Mouse (Mus musculus): ENCODE measurements around the gene Astn2. TPM values are rescaled to one million over a fixed set of nuclear protein-coding genes. Genes with fewer than 3 reads are reported as not detected.

Gene Astn2
- polyA plus RNA-seq, 1 experiment from 2014 or later: 0.55 TPM

- ATAC-seq: no peak
- Histone ChIP-seq H3K36me3 (no peaks in the 10 kb centered on the region), H3K9me3 (no peaks in the 10 kb centered on the region), H3K4me3 (replicated peaks) (no peak overlapping the region), H3K9ac (no peak overlapping the region), H3K4me2 (replicated peaks) (no peak overlapping the region), H3K4me1 (replicated peaks) (no peaks in the 10 kb centered on the region), H3K27ac (no peak overlapping the region), H3K27me3 (replicated peaks) (no peaks in the 10 kb centered on the region)
- WGBS: 60% methylated on average over 2 of the region's 2 CpGs
Measured at GRCm38 (mm10) chr4:66232350-66232749, 172.1 kb downstream of the Astn2 start.

DNA sequence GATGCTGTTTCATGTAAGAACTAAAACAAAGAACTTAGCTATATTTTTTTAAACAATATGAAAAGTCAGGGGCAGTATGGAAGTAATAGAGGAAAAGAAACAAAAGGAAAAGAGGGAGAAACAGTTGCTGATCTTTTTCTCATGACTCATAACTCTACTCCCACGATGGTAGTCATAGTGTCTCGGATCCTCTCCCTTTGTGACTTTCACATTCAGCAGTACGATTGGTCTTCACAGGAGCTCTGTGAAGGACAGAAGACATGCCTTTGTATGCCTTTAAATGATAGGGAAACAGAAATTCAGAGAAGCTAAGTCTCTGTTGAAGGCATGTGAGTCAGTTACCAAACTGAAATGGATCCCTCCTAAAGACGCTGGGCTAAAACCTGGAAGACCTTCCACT lies 173.7 kb downstream of the Astn2 start:
- no peak overlapping the region for H3K27ac ChIP-seq
- no peak for ATAC-seq
- no peaks in the 10 kb centered on the region for H3K36me3 ChIP-seq
- no peaks in the 10 kb centered on the region for H3K27me3 ChIP-seq (replicated peaks)
- H3K4me3 ChIP-seq (replicated peaks): no peak overlapping the region
- H3K4me2 ChIP-seq (replicated peaks): no peak overlapping the region
- H3K4me1 ChIP-seq (replicated peaks): no peaks in the 10 kb centered on the region
- H3K9me3 ChIP-seq: no peaks in the 10 kb centered on the region
- 86% methylated on average over 4 of the region's 4 CpGs for WGBS
- no peak overlapping the region for H3K9ac ChIP-seq

DNA sequence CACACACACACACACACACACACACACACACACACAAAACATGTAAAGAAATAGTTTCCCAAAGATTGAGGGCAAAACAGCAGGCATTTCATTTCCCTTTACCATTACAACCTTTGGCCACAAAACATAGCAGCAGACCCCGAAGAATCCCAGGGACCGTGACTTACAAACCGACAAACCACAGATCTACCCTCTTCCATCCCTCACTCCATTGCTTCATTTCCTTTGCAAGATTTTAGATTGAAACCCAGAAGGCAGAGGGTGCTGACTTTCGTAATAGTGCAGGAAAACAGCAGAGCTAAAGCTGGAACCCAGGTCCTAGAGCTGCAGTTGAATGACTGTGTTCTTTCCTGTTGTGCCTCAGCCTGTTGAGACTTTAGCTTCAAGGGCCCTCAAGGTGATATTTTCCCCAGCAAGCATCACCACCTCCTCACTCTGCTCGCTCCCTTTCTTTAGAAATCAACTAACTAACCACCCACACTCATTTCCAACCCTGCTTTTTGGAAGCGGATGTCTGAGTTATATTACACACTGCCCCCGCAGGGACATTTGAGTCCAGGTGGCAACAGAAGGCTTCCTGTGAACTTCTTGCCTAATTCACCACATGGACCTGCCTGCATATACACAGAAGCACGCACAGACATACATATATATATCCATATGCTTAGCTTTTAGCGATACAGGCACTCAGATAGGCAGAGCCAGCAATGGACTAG lies 181.7 kb downstream of the Astn2 start:
- WGBS: 83% methylated on average over 9 of the region's 9 CpGs
- Histone ChIP-seq H3K27ac (no peak overlapping the region), H3K27me3 (replicated peaks) (no peaks in the 10 kb centered on the region), H3K9ac (no peak overlapping the region), H3K36me3 (no peaks in the 10 kb centered on the region), H3K9me3 (no peaks in the 10 kb centered on the region), H3K4me2 (replicated peaks) (no peak overlapping the region), H3K4me1 (replicated peaks) (no peaks in the 10 kb centered on the region), H3K4me3 (replicated peaks) (no peak overlapping the region)
- no peak for ATAC-seq

DNA sequence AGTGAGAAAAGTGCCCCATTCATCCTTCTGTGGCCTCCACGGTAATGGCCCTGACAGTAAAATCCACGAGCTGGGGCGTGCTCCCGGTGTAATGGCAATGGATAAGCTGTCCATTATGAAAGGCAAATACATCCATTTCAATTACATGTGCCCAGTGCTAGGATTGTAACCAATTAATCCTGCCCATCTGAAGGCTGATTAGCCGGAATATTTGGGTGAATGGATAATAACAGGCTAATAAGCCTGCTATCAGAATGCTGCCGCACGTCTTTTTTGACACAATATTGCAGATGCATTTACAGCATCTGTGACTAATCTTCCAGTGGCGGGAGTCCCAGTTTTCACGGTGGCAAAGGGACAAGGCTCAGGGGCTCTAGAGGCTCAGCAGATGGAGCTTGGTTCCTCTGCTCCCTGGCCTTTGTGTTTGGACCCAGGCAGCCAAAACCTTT lies 189.2 kb downstream of the Astn2 start:
- no peak overlapping the region for H3K4me2 ChIP-seq (replicated peaks)
- no peak for ATAC-seq
- WGBS: 72% methylated on average over 9 of the region's 9 CpGs
- H3K27me3 ChIP-seq (replicated peaks): no peaks in the 10 kb centered on the region
- H3K36me3 ChIP-seq: no peaks in the 10 kb centered on the region
- no peak overlapping the region for H3K27ac ChIP-seq
- H3K9ac ChIP-seq: no peak overlapping the region
- H3K4me1 ChIP-seq (replicated peaks): no peaks in the 10 kb centered on the region
- H3K4me3 ChIP-seq (replicated peaks): no peak overlapping the region
- H3K9me3 ChIP-seq: no peaks in the 10 kb centered on the region

GRCm38 (mm10) chr4:66189636-66190035 lies 214.8 kb downstream of the Astn2 start:
- Histone ChIP-seq H3K27me3 (replicated peaks) (no peaks in the 10 kb centered on the region), H3K4me3 (replicated peaks) (no peak overlapping the region), H3K4me1 (replicated peaks) (no peaks in the 10 kb centered on the region), H3K4me2 (replicated peaks) (no peak overlapping the region), H3K9me3 (no peaks in the 10 kb centered on the region), H3K27ac (no peak overlapping the region), H3K9ac (no peak overlapping the region), H3K36me3 (no peaks in the 10 kb centered on the region)
- no peak for ATAC-seq
- WGBS: 92% methylated on average over 8 of the region's 8 CpGs

- WGBS: 64% methylated on average over 14 of the region's 14 CpGs
- Histone ChIP-seq H3K4me2 (replicated peaks) (no peak overlapping the region), H3K4me3 (replicated peaks) (no peak overlapping the region), H3K27ac (no peak overlapping the region), H3K27me3 (replicated peaks) (no peaks in the 10 kb centered on the region), H3K36me3 (no peaks in the 10 kb centered on the region), H3K4me1 (replicated peaks) (no peaks in the 10 kb centered on the region), H3K9ac (no peak overlapping the region), H3K9me3 (no peaks in the 10 kb centered on the region)
- no peak for ATAC-seq
Measured at GRCm38 (mm10) chr4:66175887-66176533, 228.4 kb downstream of the Astn2 start.

DNA sequence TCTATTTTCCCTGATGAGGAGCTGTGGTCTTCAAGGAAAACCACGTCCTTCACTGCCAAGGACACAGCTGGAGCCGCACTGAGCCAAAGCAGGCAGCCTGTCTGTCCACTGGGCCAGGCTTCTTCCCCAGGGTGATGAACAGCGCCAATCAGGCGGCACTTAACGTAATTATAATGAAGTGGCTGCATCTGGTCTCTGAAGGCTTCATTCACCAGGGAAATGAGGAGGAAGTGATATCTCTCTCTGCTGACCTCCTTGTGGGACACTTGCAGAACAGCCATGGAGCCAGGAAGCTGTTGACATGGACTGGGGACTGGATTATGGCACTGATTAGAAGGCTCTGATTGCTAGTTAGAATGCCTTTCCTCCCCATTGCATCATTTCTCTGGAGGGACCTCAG lies 232.8 kb downstream of the Astn2 start:
- Histone ChIP-seq H3K4me1 (replicated peaks) (no peaks in the 10 kb centered on the region), H3K27ac (no peak overlapping the region), H3K9me3 (no peaks in the 10 kb centered on the region), H3K36me3 (no peaks in the 10 kb centered on the region), H3K27me3 (replicated peaks) (no peaks in the 10 kb centered on the region), H3K9ac (no peak overlapping the region), H3K4me3 (replicated peaks) (no peak overlapping the region), H3K4me2 (replicated peaks) (no peak overlapping the region)
- ATAC-seq: peak; percentile 47; the same call in 1 of the 2 replicates
- 75% methylated on average over 5 of the region's 5 CpGs for whole genome bisulfite sequencing

- 86% methylated on average over 3 of the region's 3 CpGs for WGBS
Measured at GRCm38 (mm10) chr4:66170787-66171186, 233.6 kb downstream of the Astn2 start.

DNA sequence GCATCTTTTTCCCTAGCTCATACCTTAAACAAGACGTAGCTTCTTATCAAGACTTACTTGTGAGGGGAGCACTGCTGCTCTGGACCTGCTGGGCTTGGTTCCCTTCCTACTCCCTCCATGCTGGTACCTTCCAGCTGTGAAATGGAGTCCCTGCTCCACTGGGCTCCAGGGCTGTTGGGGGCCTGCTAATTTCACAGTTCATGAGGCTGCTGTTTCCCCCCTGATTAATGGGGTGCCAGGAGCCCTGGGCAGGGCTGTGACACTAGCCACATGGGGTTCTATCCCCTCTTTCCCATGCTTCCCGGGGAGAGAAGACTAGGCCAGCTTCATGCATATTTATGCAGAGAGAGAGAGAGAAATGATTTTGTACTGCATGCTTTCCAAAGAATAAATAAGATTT lies 234.9 kb downstream of the Astn2 start:
- no peak for ATAC-seq
- H3K4me1 ChIP-seq (replicated peaks): no peaks in the 10 kb centered on the region
- no peak overlapping the region for H3K27ac ChIP-seq
- H3K4me3 ChIP-seq (replicated peaks): no peak overlapping the region
- no peak overlapping the region for H3K4me2 ChIP-seq (replicated peaks)
- no peak overlapping the region for H3K9ac ChIP-seq
- 58% methylated on average over 2 of the region's 2 CpGs for WGBS
- H3K27me3 ChIP-seq (replicated peaks): no peaks in the 10 kb centered on the region
- H3K36me3 ChIP-seq: no peaks in the 10 kb centered on the region
- H3K9me3 ChIP-seq: no peaks in the 10 kb centered on the region

More at GRCm38 (mm10) chr4:66170787-66171186, 233.6 kb downstream of the Astn2 start:
- H3K9me3 ChIP-seq: no peaks in the 10 kb centered on the region
- no peaks in the 10 kb centered on the region for H3K36me3 ChIP-seq
- no peaks in the 10 kb centered on the region for H3K4me1 ChIP-seq (replicated peaks)
- H3K27me3 ChIP-seq (replicated peaks): no peaks in the 10 kb centered on the region
- H3K4me2 ChIP-seq (replicated peaks): no peak overlapping the region
- H3K4me3 ChIP-seq (replicated peaks): no peak overlapping the region
- no peak for ATAC-seq
- H3K27ac ChIP-seq: no peak overlapping the region
- no peak overlapping the region for H3K9ac ChIP-seq

- Histone ChIP-seq H3K27me3 (replicated peaks) (no peaks in the 10 kb centered on the region), H3K4me2 (replicated peaks) (no peak overlapping the region), H3K36me3 (no peaks in the 10 kb centered on the region), H3K4me3 (replicated peaks) (no peak overlapping the region), H3K9ac (no peak overlapping the region), H3K4me1 (replicated peaks) (no peaks in the 10 kb centered on the region), H3K9me3 (no peaks in the 10 kb centered on the region), H3K27ac (no peak overlapping the region)
- 75% methylated on average over 3 of the region's 3 CpGs for WGBS
- no peak for ATAC-seq
Measured at GRCm38 (mm10) chr4:66158714-66159113, 245.7 kb downstream of the Astn2 start.

GRCm38 (mm10) chr4:66157439-66158113 lies 246.8 kb downstream of the Astn2 start:
- H3K27ac ChIP-seq: no peak overlapping the region
- WGBS: 53% methylated on average over 3 of the region's 3 CpGs
- no peaks in the 10 kb centered on the region for H3K9me3 ChIP-seq
- no peaks in the 10 kb centered on the region for H3K36me3 ChIP-seq
- H3K9ac ChIP-seq: no peak overlapping the region
- no peak overlapping the region for H3K4me2 ChIP-seq (replicated peaks)
- ATAC-seq: no peak
- H3K27me3 ChIP-seq (replicated peaks): no peaks in the 10 kb centered on the region
- no peaks in the 10 kb centered on the region for H3K4me1 ChIP-seq (replicated peaks)
- no peak overlapping the region for H3K4me3 ChIP-seq (replicated peaks)

DNA sequence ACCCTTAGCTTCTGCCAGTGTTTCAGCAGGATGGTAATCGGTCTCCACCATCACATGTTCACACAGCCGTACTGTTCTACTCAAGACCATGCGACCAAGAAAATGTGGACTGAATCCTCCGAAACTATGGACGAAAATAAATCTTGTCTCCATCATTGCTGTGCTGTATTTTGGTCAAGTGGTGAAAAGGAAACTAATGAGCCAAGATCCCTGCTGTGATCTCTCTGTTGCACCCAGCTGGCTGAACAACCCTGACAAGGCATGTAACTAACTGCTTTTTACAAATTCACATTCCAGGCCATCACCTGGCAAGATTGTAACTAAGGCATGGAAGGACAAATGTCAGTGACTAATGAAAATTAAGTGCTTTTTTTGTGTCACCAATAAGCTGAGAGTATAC lies 257.9 kb downstream of the Astn2 start:
- ATAC-seq: no peak
- no peaks in the 10 kb centered on the region for H3K27me3 ChIP-seq (replicated peaks)
- no peaks in the 10 kb centered on the region for H3K4me1 ChIP-seq (replicated peaks)
- H3K9me3 ChIP-seq: no peaks in the 10 kb centered on the region
- H3K4me3 ChIP-seq (replicated peaks): no peak overlapping the region
- 93% methylated on average over 5 of the region's 5 CpGs for WGBS
- no peak overlapping the region for H3K9ac ChIP-seq
- no peaks in the 10 kb centered on the region for H3K36me3 ChIP-seq
- no peak overlapping the region for H3K27ac ChIP-seq
- no peak overlapping the region for H3K4me2 ChIP-seq (replicated peaks)

All from intestine, embryonic 15.5 days (tissue).